Mouse (Mus musculus) liver, embryonic 15.5 days (tissue): ENCODE data around the gene Cotl1. TPM values are rescaled to one million over a fixed set of nuclear protein-coding genes. Genes with fewer than 3 reads are reported as not detected.

Source experiments
- ATAC-seq: fragments of 200-750 bp; cut with Nextera tagmentation; 2 replicates; pipeline ENCODE4 v1.8.0; 2017; ENCODE audit warnings: moderate number of reproducible peaks, mild to moderate bottlenecking, moderate library complexity; ENCODE audit not compliant: insufficient read depth
- H3K27ac ChIP-seq: fragments of 300-500 bp; sonication (generic); replicated peaks from 2 replicates; pipeline ENCODE4 v1.5.1; 2015; ENCODE audit warnings: mild to moderate bottlenecking, inconsistent platforms
- H3K27me3 ChIP-seq: fragments of 300-500 bp; sonication (generic); 2 replicates; pipeline ENCODE4 v1.6.1; 2015; ENCODE audit warnings: mild to moderate bottlenecking, inconsistent platforms
- H3K36me3 ChIP-seq: fragments of 300-500 bp; sonication (generic); replicated peaks from 2 replicates; pipeline ENCODE4 v1.6.1; 2015; ENCODE audit warnings: moderate library complexity, mild to moderate bottlenecking, inconsistent platforms
- H3K4me1 ChIP-seq: fragments of 300-500 bp; sonication (generic); replicated peaks from 2 replicates; pipeline ENCODE4 v1.6.1; 2015; ENCODE audit warnings: inconsistent platforms
- H3K4me2 ChIP-seq: fragments of 300-500 bp; sonication (generic); 2 replicates; pipeline ENCODE4 v1.6.1; 2015; ENCODE audit warnings: moderate library complexity, mild to moderate bottlenecking, inconsistent platforms
- H3K4me3 ChIP-seq: fragments of 300-500 bp; sonication (generic); replicated peaks from 2 replicates; pipeline ENCODE4 v1.5.1; 2015; ENCODE audit warnings: mild to moderate bottlenecking, inconsistent platforms
- H3K9ac ChIP-seq: fragments of 300-500 bp; sonication (generic); 2 replicates; pipeline ENCODE4 v1.6.1; 2015; ENCODE audit warnings: moderate library complexity, mild to moderate bottlenecking, inconsistent platforms
- H3K9me3 ChIP-seq: fragments of 300-500 bp; sonication (generic); replicated peaks from 2 replicates; pipeline ENCODE4 v1.6.1; 2016; ENCODE audit warnings: inconsistent platforms
- WGBS: fragments of 180-500 bp; shearing (Covaris S2); methylation state at CpG from one replicate; pipeline ENCODE4 v1.1.7; 2015; ENCODE audit warnings: mixed read lengths; ENCODE audit not compliant: insufficient replicate concordance; 5-methylcytosine and 5-hydroxymethylcytosine counted together
- polyA plus RNA-seq: library from polyadenylated mRNA; unstranded; fragments of >200 nt; fragmentation: Nextera tagmentation; extraction: Ambion mirVana; gene quantifications from 2 replicates; pipeline ENCODE4 v1.2.1, GENCODE M21; 2015

Gene Cotl1
- polyA plus RNA-seq, 1 experiment from 2014 or later: 33.3 TPM

DNA sequence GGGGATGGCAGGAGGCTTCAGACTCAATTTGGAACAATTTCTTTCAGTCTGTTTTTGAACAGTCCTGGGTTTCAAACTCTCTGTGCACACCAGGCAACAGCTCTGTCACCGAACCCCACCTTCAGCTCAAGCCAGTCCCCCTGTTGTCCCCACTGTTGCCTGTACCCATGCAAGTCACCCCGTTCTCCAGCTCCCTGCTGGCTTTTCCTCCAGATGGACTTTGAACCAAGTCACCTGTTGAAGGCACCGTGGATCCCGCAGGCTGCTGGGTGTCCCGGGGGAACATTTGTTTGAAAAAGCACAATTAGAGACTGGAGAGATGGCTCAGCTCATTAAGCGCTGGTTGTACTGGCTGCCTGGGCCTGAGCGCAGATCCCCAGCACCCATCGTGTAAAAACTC is 35.1 kb downstream of the Cotl1 start:
- Histone ChIP-seq H3K36me3 (peaks cover 8% of the 10 kb centered on the region; the same call in 1 of the 2 replicates), H3K27me3 (no peaks in the 10 kb centered on the region), H3K4me1 (peaks cover 6% of the 10 kb centered on the region; the same call in 1 of the 2 replicates), H3K9ac (no peak overlapping the region), H3K27ac (no peak overlapping the region), H3K4me2 (no peak overlapping the region), H3K9me3 (no peaks in the 10 kb centered on the region), H3K4me3 (no peak overlapping the region)
- 68% methylated on average over 8 of the region's 8 CpGs for WGBS
- ATAC-seq: no peak

DNA sequence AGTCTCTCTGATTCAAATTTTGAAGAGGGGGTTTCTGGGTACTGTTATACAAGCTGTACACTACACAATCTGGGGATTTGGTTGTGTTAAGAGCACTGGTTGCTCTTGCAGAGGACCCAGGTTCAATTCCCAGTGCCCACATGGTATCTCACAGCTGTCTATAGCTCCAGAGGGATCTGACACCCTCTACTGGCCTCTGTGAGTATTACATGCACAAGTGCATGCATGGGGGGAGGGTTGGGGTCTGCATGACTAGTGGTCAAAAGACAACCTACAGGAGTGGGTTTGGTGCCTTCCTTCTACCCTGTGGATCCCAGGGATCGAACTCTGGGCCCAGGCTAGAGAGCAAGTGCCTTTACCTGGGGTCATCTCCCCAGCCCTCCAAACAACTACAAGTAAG is 37.8 kb downstream of the Cotl1 start:
- ATAC-seq: no peak
- H3K36me3 ChIP-seq: no peaks in the 10 kb centered on the region
- H3K4me3 ChIP-seq: no peak overlapping the region
- H3K27me3 ChIP-seq: no peaks in the 10 kb centered on the region
- H3K27ac ChIP-seq: no peak overlapping the region
- H3K9ac ChIP-seq: no peak overlapping the region
- 76% methylated on average over 1 of the region's 1 CpGs for WGBS
- no peaks in the 10 kb centered on the region for H3K9me3 ChIP-seq
- H3K4me2 ChIP-seq: no peak overlapping the region
- peaks cover 8% of the 10 kb centered on the region for H3K4me1 ChIP-seq

DNA sequence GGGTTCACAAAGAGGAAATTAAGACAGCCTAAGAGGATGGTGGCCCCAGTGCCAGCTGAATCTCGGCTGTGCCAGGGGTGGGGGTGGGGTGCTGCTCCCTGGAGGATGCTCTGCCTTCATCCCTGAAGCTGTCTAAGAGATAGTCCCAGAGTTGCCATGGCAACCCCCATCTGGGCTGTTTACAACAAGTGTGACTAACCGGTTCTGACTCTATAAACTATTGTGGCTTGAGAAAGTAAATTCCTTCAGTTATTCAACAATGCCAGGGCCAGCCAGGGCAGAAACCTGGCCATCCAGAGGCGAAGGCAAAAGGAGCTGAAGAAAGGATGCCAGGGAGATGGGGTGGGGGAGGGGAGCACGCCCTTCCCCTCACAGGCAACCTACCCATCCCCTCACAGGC is 39.2 kb downstream of the Cotl1 start:
- ATAC-seq: no peak
- peaks cover 8% of the 10 kb centered on the region for H3K4me1 ChIP-seq
- WGBS: 28% methylated on average over 4 of the region's 4 CpGs

DNA sequence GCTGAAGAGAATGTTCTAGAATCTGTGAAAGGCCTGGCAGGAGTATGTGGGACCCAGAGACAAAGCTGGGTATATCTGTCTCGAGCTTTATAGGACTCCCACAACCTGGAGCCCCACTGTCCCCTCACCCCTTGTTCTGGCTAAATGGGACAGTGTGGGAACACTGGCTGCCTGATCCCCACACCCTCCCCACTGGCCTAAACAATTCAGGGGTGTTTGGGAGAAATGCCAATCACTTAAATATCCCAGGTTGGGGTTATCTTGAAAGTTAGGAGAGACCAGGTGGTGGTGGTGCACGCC is 41.4 kb downstream of the Cotl1 start:
- H3K9me3 ChIP-seq: no peaks in the 10 kb centered on the region
- H3K27ac ChIP-seq: no peak overlapping the region
- no peaks in the 10 kb centered on the region for H3K36me3 ChIP-seq
- peak overlapping the region; percentile 46 for H3K4me2 ChIP-seq
- peaks cover 8% of the 10 kb centered on the region for H3K4me1 ChIP-seq
- WGBS: 34% methylated on average over 2 of the region's 2 CpGs
- H3K4me3 ChIP-seq: no peak overlapping the region
- no peak for ATAC-seq
- H3K27me3 ChIP-seq: no peaks in the 10 kb centered on the region
- no peak overlapping the region for H3K9ac ChIP-seq

More for the DNA sequence above, 39.2 kb downstream of the Cotl1 start:
- H3K4me2 ChIP-seq: no peak overlapping the region
- no peaks in the 10 kb centered on the region for H3K36me3 ChIP-seq
- no peaks in the 10 kb centered on the region for H3K27me3 ChIP-seq
- H3K9ac ChIP-seq: no peak overlapping the region
- no peak overlapping the region for H3K4me3 ChIP-seq
- H3K9me3 ChIP-seq: no peaks in the 10 kb centered on the region
- H3K27ac ChIP-seq: no peak overlapping the region

DNA sequence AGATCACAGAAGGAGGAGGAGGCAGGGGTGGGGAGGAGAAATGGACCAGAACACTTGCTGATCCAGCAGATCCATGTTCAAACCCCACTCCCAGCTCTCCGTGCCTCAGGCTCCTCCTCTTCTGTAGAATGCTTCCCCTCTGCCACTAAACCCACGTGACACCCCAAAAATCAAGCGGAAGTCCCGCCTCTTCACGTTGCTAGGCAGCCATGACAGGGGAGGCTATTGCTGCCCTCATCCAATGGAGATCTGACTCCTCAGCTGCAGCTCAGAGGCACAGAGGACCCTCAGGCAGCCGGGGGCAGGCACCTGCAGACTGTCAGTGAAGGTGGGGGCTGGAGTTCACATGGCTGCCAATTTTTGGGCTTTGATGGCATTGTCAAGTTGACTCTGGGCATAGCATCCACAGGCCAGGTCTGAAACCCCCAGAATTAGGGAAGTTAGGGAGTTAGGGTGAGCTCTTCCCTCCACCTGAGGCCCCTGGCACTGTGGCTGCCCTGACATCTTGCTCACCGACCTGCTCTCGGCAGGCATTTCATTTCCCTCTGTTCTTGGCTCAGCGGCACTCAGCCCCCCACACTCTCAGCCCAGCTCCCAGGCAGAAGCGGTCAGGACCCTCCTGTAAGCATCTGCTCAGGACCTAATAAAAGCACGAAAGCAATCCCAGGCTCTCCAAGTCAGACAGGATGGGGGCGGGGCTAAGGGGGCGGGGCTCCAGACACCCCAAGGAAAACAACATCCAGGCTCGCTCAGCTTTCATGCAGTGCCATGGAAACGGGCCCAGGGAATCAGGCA is 42.0 kb downstream of the Cotl1 start:
- no peaks in the 10 kb centered on the region for H3K9me3 ChIP-seq
- peaks cover 8% of the 10 kb centered on the region for H3K4me1 ChIP-seq
- no peak overlapping the region for H3K9ac ChIP-seq
- 0 out of 2 replicates have a peak, but pooled peaks have one; percentile 14 for ATAC-seq
- H3K4me3 ChIP-seq: no peak overlapping the region; the same call in 1 of the 2 replicates
- H3K27me3 ChIP-seq: no peaks in the 10 kb centered on the region
- H3K4me2 ChIP-seq: peak overlapping the region; percentile 46
- no peak overlapping the region for H3K27ac ChIP-seq
- 14% methylated on average over 15 of the region's 15 CpGs for WGBS
- no peaks in the 10 kb centered on the region for H3K36me3 ChIP-seq

DNA sequence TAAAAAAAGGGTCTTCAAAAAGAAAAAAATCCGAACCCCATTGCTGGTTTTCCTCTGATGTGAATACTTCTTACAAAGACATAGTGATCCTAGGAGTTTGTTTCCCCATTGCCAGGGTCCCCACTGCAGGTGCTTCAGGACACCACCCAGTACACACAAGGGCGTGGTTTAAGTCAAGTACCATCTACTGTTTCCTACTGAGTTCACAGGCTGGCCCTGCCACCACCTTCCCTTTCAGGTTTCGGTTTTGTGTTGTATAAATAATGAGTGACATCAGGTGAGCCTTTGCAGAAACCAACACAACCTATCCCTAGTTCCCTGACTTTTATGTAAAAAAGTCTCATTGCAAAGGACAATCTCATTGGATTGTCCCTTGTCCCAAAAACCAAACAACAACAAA is 44.7 kb downstream of the Cotl1 start:
- Histone ChIP-seq H3K9me3 (no peaks in the 10 kb centered on the region), H3K4me1 (peaks cover 26% of the 10 kb centered on the region), H3K4me2 (no peak overlapping the region), H3K9ac (no peak overlapping the region), H3K4me3 (no peak overlapping the region), H3K27ac (no peak overlapping the region), H3K27me3 (no peaks in the 10 kb centered on the region), H3K36me3 (no peaks in the 10 kb centered on the region)
- WGBS: 57% methylated on average over 3 of the region's 3 CpGs
- ATAC-seq: no peak

DNA sequence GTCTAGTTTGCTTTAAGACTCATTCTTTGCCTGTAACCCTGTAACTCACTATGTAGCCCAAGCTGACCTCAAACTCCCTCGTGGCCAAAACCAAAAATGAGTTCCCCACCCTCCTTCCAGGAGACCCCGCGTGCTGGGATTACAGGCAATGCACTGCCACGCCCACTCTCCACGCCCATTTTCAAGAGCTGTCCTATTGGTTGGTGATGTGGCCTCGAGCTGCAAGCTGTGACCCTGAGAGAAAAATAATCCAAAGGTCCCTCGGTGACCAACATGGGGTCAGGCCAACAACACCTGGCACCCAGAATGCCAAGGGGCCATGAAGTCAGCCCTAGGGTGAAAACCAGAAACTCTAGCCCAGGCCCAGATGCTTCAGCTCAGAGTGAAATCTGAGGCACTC is 45.7 kb downstream of the Cotl1 start:
- Histone ChIP-seq H3K9ac (no peak overlapping the region), H3K9me3 (no peaks in the 10 kb centered on the region), H3K4me3 (no peak overlapping the region), H3K36me3 (no peaks in the 10 kb centered on the region), H3K4me2 (no peak overlapping the region), H3K27me3 (no peaks in the 10 kb centered on the region), H3K27ac (no peak overlapping the region), H3K4me1 (peaks cover 31% of the 10 kb centered on the region)
- ATAC-seq: no peak
- WGBS: 45% methylated on average over 7 of the region's 7 CpGs

DNA sequence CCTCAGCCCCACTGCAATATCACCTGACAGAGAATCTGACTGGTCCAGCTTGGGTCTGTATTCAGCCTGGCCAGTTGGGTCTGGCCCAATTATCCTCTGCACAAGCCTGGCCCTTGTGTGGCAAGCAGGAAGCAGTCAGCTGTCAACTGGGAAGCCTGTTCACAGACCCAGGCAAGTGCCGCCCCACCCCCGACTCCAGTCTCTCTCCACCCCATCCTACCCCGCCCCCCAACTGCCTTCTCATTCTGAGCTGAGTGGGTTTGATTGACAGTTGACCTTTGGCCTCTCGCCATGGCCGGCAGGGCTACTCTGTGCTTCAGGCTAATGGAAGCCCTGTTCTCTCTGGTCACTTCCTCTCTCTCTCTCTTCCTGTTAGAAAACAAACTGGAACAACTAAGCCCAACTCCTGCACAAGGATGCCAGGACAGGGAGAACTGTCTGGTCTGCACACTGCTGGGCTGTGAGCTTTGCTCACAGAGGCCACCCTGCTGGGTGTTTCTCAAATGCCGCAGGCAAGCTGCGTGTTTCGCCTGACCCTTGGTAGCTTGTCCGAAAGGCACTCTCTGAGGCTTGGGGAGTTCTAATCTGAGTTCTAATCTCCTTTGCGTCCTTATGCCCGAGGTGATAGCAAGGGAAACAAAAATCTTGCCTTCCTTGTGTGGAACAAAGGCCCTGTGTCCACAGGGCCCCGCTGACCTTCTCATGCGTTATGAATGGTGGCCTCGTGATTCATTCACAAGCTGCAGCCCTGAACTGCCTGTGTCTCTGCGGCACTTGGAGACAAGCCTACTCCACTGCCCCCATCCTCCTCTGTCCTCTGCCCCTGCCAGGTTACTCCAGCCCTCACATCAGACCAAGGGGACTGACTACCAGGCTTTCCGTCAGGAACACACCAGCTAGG is 48.3 kb downstream of the Cotl1 start:
- Histone ChIP-seq H3K36me3 (no peaks in the 10 kb centered on the region), H3K4me1 (peaks cover 30% of the 10 kb centered on the region), H3K9me3 (no peaks in the 10 kb centered on the region), H3K4me2 (no peak overlapping the region), H3K4me3 (no peak overlapping the region), H3K27me3 (no peaks in the 10 kb centered on the region), H3K9ac (no peak overlapping the region), H3K27ac (peak overlapping the region; percentile 61)
- WGBS: 36% methylated on average over 16 of the region's 16 CpGs
- ATAC-seq: peak; percentile 71

DNA sequence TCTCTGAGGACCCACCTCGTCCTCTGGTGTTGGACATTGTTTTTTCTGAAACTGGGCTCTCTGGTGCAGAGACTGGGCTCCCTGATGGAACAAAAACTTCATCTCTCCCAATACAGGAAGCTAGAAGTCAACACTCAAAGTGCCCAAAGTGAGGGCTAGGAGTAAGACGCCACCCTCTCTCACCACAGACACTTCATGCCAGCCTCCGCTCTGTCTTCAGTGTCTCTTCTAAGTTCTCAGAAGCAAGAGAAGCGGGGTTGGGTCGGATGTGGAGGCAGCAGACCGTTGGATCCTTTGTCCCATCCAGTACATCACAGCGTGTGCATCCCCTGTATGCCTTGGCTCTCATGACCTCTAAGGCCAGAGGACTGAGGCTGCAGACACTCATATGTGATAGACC is 50.8 kb downstream of the Cotl1 start:
- WGBS: 65% methylated on average over 7 of the region's 7 CpGs

DNA sequence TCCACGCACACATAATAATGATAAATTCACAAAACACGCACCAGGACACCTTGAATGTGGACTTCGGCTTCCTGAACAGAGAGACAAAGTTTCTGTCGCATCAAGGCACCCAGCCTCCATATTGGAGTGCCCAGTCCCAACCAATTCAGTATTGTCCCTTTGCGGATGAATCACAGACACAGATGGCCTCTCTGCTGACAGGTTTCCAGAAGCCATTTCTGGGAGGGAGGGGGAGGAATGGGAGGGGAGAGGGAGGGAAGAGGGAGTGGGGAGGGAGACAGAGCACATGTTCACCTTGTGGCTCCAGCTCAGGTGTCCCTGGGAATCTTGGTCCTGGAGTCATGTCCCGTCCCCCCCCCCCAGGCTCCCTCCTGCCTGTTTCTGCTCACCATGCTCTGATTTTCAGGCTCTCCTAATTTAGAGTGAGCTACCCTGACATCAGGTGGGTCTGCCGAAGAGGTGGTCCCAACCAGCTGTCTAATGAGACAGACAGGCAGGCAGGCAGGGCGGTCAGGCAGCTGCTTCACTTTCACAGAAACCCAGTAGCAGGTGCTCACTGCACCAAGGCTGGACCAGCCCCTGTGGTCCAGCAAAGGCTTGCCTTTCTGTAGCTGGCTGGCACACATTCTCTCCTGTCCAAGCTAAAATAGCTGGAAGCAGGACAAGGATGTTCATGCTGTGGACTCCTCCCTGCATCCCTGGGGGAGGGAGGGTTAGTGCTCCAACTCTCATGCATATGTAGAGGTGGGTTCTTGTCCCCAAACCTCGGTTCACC is 51.5 kb downstream of the Cotl1 start:
- Histone ChIP-seq H3K4me1 (peaks cover 37% of the 10 kb centered on the region), H3K9me3 (no peaks in the 10 kb centered on the region), H3K27me3 (no peaks in the 10 kb centered on the region), H3K4me2 (no peak overlapping the region), H3K27ac (no peak overlapping the region), H3K9ac (no peak overlapping the region), H3K36me3 (no peaks in the 10 kb centered on the region), H3K4me3 (no peak overlapping the region)
- no peak for ATAC-seq
- 64% methylated on average over 9 of the region's 9 CpGs for WGBS

More for the DNA sequence above, 50.8 kb downstream of the Cotl1 start:
- no peaks in the 10 kb centered on the region for H3K27me3 ChIP-seq
- H3K27ac ChIP-seq: no peak overlapping the region
- H3K9ac ChIP-seq: no peak overlapping the region
- no peaks in the 10 kb centered on the region for H3K9me3 ChIP-seq
- ATAC-seq: no peak
- H3K4me1 ChIP-seq: peaks cover 32% of the 10 kb centered on the region
- H3K4me2 ChIP-seq: no peak overlapping the region
- H3K36me3 ChIP-seq: no peaks in the 10 kb centered on the region
- no peak overlapping the region for H3K4me3 ChIP-seq

DNA sequence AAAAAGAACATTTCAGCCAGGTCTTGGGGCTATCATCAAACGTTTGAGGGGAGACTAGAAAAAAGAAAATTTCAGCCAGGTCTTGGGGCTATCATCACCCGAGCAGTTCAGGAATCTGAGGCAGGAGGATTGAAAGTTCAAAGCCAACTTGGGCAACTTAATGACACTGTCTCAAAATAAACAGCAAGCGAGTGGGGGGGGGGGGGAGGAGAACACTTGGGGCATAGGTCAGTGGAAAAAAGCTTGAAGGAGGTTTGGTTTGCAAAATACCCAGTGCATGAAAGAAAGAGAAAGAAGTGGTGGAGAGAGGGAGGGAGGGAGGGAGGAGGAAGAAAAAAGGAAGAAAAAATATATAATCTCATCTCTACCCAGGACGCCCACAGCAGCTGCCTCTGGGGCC is 53.0 kb downstream of the Cotl1 start:
- ATAC-seq: no peak
- Histone ChIP-seq H3K27me3 (no peaks in the 10 kb centered on the region), H3K4me2 (no peak overlapping the region), H3K27ac (no peak overlapping the region), H3K4me1 (peaks cover 35% of the 10 kb centered on the region), H3K36me3 (no peaks in the 10 kb centered on the region), H3K9me3 (no peaks in the 10 kb centered on the region), H3K9ac (no peak overlapping the region), H3K4me3 (no peak overlapping the region)
- 31% methylated on average over 4 of the region's 4 CpGs for WGBS
